Mouse (Mus musculus): ENCODE measurements at regions not wholly inside any gene's neighbourhood (a gene's known extent, or its start where the extent isn't known, plus 50 kb on each side); places are given as distances from the start of the nearest gene placed in this dataset.

- no peak for TF ChIP-seq USF2 (conservative IDR thresholded peaks at IDR 0.05; ENCODE audit: low read depth, low read length)
- TF ChIP-seq CTCF (conservative IDR thresholded peaks at IDR 0.05 in 1 of 2, IDR thresholded peaks at IDR 0.05 in 1 of 2; ENCODE audit: low read depth in 2 of 2, low read length in 2 of 2), result no peak
- no peak for TF ChIP-seq SMC3 (IDR thresholded peaks at IDR 0.05; ENCODE audit: low read depth, low read length)
- no peak for TF ChIP-seq POLR2A (IDR thresholded peaks at IDR 0.05; ENCODE audit: low read depth, low read length)
- no peak for TF ChIP-seq EP300 (IDR thresholded peaks at IDR 0.05; ENCODE audit: low read length)
- no peak for TF ChIP-seq MEF2A (IDR thresholded peaks at IDR 0.05; ENCODE audit: borderline replicate concordance, low read depth, low read length)
- no peak for TF ChIP-seq TCF12 (IDR thresholded peaks at IDR 0.05; ENCODE audit: low read depth, low read length)
- no peak for TF ChIP-seq UBTF (IDR thresholded peaks at IDR 0.05; ENCODE audit: low read depth, low read length)
- TF ChIP-seq ZC3H11A (IDR thresholded peaks at IDR 0.05; ENCODE audit: low read depth, low read length), result no peak
These were observed 60.5 kb upstream of the Tmpo start for GRCm38 (mm10) chr10:91241611-91242005.
